Mouse (Mus musculus): Measurements from ENCODE around the gene Tbc1d1. TPM values are rescaled to one million over a fixed set of nuclear protein-coding genes. Genes with fewer than 3 reads are reported as not detected.

The Tbc1d1 gene
- polyA plus RNA-seq, 1 experiment = 2.8 TPM

DNA sequence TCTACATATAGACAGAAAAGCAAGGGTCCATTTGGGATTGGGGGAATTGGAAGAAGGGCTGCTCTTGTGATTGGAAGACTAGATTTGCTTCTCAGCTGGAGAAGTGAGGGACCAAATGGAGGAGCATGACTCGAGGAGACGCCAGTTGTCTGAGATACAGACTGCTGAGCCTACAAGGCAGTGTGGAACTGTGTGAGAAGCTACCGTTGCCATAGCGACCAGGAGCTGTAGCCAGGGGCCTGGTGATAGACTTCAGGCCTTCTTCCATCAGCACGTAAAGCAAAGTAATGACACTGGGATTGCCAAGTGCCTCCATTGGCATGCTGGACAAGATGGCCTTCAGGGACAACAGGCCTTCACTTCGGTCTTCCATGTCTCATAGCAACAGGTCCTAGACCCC, 195.9 kb downstream of the Tbc1d1 start:
- TF ChIP-seq GATA1 (IDR thresholded peaks at IDR 0.05; ENCODE audit: low read length) = no peak

DNA sequence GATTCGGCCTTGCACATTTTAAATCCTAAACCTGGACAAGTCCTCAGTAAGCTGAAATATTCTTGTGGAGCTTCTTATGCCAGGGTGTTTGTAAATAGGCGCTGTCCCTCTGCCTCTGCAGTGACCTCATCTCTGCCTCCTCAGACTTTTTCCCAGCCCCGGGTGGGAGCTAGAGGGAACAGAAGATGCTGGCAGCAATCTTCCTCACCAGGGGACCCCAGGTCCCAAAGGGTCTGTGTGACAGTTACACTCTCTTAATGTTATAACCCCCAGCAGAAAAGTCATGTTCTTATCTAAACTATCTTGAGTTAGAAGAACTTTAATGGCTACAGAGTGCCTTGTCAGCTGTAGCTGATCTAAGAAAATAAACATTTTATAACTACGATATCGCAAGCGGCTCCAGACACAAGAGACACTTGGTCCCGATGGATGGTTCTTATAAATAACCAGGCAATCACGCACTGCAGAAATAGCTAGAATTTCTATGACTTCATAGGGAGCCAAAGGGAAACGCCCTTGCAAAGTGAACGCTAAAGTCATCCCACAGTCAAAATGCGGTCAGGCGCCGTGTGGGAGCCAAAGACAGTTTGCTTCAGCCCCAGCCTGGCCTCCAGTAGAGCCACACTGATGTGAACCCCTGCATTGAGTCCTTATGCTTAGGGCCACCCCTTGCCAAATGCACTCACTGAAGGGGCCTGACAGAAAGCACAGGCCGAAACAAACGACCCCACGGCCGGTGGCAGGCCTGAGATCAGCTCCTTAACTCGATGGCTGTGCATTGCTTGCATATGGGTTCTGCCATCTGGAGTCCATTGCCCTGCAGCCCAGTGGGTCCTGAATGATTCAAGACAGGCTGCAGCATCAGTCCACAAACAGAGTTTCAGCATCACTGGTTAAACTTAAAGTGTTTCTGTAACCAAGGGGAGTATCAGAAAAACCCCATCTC, 202.8 kb downstream of the Tbc1d1 start:
- TF ChIP-seq GATA1 (IDR thresholded peaks at IDR 0.05; ENCODE audit: low read length) = no peak

DNA sequence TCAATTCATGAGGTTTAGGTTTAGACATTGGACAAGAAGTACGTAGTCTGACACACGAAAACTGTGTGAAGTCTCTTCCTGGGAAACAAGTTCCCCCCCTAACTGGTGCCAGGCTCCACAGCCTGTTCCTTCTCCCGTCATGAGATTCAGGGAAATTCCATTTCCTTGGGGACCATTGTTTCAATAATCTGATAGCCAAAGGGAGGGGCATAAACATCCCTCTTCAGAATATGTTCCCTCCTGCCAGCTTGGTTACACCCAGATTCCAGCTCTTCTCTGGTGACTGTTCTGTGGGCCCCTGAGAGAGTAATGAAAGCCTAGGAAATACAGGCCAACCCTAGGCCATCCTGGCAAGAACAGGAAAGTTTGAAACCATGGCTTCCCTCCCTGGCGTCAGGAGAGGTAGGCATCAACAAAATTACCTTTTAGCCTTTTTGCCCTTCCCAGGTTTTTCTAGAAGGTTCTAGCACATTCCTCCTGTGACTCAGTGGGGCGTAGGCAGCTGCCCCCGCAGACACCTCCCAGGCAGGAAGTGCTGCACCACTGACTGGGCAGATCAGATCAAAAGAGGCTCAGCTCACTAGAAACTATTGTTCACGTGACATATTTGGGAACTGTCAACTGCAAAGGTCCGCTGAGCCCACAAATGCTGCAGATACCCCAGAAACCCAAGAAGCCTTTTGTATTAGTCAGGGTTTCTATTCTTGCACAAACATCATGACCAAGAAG, 204.2 kb downstream of the Tbc1d1 start:
- no peak for TF ChIP-seq GATA1 (IDR thresholded peaks at IDR 0.05; ENCODE audit: low read length)

DNA sequence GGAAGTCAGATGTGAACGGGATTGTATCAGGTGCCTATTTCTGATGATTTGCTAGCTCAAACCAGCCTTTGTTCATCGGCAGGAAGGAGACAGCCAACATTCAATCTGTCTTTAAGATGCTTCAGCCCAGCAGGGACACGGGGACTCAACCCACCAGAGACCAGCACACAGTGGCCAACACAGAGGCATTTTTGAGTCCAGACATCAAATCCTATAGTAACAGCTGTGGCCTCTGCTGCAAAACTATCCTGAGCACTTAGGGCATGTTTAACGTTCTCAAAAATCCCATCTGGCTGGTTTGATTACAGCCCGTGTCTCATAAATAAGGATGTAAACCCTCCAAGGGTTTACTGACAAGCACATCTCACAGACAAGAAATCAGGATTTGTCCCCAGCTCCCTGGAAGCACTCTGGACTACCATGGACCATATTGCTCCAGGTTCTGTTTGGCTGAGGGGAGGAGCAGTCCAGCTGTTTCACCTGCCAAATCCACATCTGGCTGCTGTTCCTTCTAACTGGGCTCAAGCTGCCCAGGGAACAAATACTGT, 207.8 kb downstream of the Tbc1d1 start:
- TF ChIP-seq GATA1 (IDR thresholded peaks at IDR 0.05; ENCODE audit: low read length) = no peak

DNA sequence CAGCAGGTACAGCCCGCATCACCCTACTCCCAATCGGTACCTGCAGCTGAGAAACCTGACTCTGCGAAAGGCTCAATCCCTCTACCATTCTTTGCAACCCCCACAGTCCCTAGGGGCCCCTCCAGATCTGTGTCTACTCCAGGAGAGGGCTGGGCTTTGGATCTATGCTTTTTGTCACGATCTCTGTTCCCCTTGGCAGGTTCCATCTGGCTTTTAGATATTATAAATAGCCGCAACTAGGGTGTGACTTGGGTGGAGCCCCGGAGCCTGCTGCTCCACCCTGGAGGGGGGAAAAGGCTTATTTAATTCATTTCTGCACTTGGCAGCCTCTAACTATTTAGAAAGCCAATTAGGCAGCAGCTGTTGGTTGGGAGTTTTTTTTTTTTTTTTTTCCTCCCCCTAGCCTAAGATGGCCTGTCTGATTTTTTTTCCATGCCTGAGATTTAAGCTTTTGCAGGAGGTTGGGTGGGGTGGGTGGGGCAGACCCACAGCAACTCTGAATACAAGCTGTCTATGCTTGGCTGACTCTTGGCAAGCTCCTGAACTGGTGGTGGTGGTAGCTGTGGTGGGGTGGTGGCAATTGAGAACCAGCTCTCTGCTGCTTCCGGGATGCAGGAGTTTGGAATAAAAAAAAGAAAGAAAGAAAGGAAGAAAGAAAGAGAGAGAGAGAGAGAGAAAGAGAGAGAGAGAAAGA, 208.5 kb downstream of the Tbc1d1 start:
- TF ChIP-seq GATA1 (IDR thresholded peaks at IDR 0.05; ENCODE audit: low read length) = no peak

DNA sequence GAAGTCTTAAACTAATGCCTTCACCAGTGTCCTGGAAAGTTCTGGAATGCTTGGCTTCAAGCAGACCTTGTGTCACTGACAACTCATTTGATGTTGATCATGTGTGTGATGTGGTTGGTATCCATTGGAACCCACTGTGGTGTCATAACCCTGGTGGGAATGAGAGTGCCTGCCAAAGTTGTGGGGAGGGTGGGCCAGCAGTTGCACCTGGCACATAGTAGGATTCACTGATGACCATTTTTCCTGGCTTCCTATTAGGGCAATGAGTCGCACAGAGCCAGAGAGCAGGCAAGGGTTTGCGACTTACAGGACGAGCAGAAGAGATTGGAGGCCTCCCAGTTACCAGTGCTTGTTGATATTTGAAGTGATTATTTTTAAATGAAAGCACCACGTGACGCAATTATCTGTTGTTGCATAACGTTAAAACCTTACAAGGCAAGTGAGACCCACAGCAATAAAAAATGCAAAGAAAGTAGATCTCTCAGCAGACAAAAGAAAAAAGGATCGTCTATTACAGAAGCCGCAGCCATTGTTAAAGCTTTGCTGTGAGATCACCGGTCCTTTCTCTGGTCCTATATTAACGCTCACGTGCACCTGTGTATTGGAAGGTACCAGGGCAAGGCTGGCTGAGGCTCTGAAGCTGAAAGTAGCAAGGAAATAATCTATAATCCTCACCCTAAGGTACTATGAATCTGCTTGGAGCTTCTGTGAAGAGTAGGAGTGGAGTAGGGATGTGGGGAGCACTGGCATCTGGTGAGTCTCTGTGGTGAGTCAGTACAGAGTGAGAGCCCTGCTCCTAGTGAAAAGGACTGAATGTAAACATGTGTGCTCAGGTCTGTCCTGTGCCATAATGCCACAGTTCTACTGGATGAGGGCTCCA, 209.3 kb downstream of the Tbc1d1 start:
- no peak for TF ChIP-seq GATA1 (IDR thresholded peaks at IDR 0.05; ENCODE audit: low read length)

DNA sequence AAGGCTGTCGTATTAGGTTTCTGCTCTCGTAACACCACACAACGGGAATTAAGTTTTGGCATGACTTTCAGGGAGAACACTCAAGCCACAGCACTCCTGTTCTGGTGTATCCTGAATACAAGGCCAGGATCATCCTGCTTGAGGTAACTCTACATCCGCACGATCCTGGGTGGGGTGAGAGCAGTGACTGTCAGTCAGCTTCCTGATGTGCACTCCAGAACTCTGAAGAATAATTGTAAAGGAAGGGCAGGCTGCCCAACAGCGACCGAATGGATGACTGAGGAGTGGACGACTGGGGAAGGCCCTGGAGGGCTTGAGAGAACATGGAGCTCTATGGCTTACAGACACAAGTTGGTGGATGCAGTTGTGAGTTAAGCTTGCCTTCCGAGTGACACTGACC, 210.0 kb downstream of the Tbc1d1 start:
- no peak for TF ChIP-seq GATA1 (IDR thresholded peaks at IDR 0.05; ENCODE audit: low read length)

DNA sequence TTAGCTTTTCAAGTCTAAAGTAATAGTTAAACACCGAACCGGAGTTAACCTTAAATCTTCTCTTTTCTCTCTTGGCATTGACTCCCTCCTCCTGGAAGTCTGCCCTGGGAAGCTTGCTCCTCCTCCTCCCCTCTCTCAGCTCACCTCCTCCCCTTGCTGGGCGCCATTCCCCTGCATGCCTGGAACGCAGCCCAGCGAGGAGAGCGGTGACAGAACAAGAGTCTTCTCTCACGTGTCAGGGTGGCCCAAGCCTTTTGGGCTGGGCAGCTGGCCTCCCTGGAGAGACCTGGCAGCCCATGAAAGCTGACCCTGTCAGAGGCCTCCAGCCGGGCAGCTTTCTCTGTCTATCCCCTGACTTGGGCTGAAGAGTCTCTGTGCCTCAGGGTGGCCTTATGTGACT, 211.3 kb downstream of the Tbc1d1 start:
- no peak for TF ChIP-seq GATA1 (IDR thresholded peaks at IDR 0.05; ENCODE audit: low read length)

DNA sequence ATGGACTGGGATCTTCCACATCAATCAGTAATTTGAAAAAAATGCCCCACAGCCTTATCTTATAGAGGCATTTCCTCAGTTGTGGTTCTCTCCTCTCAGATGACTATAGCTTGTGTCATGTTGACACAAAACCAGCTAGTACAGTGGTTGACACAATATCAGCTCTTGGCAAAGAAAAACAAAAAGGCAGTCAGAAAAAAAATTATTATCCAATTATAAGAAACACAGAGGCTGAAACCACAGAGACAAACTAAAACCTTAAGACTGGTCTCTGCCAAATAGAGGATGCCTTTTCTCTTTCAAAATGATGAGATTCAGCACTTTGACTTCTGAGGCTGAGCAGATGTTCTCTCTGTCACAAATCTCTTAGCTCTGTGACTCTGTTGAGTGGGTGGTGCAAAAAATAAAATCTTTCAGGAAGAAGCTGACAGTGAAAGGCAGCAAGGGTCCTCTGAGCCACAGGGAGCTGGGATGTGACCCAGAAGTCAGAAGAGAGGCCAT, 215.3 kb downstream of the Tbc1d1 start:
- no peak for TF ChIP-seq GATA1 (IDR thresholded peaks at IDR 0.05; ENCODE audit: low read length)

DNA sequence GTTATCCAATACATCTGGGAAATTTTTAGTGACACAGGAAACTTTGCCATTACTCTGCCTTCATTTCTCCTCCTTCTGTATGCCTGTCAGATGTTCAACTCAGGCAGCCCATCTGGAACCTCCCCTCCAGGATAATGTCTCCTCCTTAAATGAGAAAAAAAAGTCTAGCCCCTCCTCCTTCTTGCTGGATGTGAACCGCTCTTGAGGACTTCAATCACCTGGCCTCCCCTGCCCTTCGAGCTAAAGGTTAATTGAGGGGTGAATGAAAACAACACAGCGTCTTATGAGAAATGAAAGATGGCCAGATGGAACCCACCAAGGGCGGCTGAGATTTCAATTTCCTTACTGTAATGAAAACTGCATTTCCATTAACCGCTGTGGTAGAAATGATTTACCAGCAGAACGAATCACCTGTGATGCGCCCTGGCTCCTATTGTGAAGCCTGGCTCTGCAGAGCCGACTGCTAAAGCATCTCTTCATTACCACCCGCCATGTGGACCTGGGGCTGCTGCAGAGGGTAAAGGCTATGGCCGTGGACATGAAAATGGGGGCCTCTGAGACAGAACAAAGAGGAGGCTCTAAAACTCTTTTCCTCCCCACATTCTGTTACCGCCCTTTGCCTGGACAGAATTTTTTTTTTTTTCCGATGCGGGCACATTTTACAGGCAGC, 216.3 kb downstream of the Tbc1d1 start:
- TF ChIP-seq GATA1 (IDR thresholded peaks at IDR 0.05; ENCODE audit: low read length) = no peak

DNA sequence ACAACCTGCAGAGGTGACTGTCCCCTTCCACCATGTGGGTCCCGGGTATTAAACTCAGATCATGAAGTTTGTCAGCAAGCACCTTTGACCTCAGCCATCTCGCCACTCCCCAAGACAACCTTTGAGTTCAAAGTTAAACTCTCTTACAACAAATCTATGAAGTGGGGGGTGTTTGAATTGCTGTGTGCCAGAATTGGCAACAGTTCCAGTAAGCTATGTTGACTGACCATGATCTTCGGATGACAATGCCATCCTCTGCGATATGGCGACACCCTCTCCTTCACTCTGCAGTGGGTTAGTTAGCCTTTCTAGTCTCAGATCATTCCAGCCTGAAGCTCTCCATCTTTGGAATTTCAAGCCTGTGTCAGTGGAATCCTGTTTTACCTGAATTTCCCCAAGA, 217.6 kb downstream of the Tbc1d1 start:
- no peak for TF ChIP-seq GATA1 (IDR thresholded peaks at IDR 0.05; ENCODE audit: low read length)

DNA sequence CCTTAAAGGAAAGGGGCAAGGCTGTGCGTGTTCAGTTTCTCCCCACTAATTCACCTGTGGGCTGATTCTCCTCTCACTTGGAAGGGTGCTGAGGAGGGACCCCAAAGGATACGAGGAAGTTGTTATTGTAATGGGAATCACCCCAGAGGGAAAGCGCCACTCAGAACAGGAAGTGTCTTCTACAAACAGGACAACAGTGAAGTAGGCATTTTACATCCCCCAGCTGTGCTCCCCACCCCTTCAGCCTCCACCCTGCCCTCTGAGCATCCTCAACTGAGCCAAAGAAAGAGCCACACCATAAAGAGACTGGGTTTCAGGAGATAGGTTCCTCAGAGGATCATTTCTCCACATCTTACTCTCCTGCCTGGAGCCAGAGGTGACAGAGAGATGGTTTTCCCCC, 219.7 kb downstream of the Tbc1d1 start:
- TF ChIP-seq GATA1 (IDR thresholded peaks at IDR 0.05; ENCODE audit: low read length) = no peak

DNA sequence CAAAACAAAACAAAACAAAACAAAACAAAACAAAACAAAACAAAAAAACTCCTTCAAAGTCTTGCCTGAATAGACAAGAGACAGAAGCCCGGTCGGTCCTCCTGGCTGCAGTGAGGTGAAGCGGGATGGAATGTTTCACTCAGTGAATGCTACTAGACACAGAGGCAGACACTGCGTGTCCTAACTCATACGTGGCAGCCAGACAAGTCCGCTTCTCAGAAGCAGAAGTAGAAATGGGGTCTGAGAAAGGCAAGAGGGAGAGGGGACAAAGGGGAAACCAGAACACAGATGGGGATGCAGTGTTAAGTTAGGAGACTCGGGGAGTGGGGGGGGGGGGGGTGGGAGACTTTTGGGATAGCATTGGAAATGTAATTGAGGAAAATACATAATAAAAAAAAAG, 220.4 kb downstream of the Tbc1d1 start:
- TF ChIP-seq GATA1 (IDR thresholded peaks at IDR 0.05; ENCODE audit: low read length) = no peak

DNA sequence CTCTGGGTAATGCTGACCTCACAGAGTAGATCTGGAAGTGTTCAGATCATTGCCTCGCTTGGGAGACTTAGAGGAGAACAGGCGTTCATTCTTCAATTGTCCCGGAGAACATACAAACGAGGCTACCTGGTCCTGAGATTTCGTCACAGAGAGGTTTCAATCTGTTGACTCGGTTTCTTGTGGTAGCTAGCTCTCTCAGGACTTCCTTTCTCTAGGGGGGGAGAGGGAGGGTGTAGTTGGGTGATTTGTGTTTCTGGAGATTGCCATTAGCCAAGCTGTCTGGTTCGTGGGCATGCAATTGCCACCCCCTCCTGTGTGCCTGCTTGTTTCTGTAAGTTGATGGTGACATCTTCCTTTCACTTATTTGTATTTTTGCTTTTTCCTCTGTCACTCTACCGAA, 221.6 kb downstream of the Tbc1d1 start:
- no peak for TF ChIP-seq GATA1 (IDR thresholded peaks at IDR 0.05; ENCODE audit: low read length)
